Mouse (Mus musculus) layer of hippocampus, adult 9-10 months (tissue): ENCODE measurements around the gene Slc25a17.

Experiments used
- DNase-seq: peaks from one replicate; pipeline ENCODE4 v3.0.0; 2022; ENCODE audit warnings: low spot score

The Slc25a17 gene

DNA sequence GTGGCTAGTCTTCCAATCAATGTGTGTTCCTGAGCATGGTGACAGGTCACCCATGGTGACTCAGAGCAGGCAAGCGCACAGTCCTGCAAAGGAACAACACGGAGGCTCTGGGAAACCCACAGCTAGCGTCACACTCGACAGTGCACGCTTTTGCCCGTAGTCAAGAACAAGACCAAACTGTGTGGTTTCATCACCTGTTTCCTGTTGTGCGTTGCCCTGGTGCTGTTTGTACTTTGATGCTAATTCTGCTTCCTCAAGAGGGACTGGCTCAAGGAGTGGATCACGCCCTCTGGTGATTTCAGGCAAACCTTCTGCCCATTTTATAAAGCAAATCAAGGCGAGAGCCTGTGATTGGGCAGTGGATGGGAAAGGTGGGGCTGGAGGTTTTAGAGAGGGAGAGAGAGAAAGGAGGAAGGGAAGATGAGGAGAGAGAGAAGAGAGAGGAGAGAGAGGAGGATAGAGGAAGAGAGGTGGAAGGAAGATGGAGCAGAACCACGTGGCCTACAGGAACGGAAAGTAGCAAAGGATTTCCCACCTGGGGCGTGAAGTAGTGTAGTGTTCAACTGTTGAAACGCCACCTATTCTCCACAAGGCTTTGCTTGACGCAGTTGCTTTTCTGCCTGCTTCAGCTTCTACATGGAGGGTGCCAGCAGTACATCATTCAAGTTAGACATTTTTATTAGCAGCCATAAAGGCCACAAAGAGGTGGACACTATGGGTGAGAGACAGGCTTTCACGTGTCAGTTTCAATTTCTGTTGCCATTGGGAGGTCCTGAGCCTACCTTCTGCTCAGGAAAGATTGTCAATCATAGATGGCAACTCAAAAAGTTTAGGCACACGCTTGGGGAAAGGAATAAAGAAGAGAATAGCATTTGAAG is 59.2 kb downstream of the Slc25a17 start:
- no peak for DNase-seq

DNA sequence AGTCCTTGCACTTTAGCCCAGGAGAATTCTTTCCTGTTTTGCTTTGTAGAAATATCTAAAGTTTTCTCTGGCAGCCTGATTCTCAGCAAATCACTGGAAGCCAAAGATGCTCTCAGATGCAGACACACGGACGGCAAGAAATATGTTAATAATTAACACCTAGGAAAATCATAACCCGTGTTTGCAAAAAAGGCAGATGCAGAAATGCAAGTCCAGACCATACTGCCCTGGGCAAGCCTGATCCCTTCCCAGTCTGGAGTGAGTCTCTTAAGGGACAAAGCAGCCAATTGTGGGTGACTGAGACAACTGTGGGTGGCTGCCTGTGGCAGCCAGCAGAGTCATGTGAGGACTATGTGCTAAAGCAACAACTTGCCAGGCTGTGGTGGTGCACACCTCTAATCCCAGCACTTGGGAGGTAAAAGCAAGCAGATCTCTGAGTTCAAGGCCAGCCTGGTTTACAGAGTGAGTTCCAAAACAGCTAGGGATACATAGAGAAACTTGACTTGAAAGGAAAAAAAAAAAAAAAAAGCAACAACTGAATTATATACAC is 60.0 kb downstream of the Slc25a17 start:
- DNase-seq, result no peak

DNA sequence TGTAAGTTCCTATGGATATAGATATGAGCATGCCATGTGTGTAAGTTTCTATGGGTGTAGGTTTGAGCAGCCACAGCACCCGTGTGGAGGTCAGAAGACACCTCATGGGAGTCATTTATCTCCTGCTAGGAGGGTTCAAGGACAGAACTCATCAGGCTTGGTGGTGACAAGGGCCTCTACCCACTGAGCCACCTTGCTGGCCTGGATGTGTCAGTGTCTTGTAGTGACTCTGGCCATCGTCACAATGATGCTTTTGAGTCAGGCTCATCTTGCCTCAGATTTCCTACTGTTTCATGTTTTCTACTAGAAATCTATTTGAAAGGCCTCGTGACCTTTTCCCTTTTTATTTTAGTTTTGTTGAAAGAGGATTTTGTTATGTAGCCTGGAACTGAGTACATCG is 61.1 kb downstream of the Slc25a17 start:
- no peak for DNase-seq

DNA sequence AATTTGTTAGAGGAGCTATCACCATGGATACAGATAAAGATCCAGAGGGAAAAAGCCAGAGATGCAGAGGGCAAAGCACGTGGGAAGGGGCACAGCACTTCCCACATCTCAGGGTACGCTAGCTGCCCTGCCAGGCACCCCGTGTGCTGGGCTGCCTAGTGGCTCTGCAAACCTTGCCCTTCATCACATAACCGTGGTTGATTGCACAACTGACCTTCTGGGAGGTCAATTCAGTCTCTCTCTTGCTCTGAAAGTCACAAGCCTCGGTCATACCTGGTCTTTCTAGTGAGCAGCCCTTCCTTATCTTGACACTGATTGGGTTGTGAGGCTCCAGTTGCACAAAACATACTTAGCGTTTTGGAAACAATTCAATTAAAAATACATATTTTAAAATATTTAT is 62.4 kb downstream of the Slc25a17 start:
- DNase-seq, result no peak

DNA sequence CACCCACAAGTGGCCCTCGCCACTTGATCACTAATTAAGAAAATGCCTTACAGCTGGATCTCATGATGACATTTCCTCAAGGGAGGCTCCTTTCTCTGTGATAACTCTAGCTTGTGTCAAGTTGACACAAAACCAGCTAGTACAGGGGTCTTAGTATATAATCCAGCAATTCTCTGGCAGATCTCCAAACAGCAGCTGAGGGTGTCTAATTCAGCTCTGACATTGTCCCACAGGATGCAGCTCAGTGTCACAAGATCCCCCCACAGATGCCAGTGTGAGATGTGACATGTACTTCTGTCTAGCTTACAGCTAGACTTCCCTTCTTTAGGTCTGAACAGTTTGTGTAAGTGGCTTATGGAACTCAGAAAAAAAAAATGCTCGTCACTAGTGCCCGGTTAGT is 63.1 kb downstream of the Slc25a17 start:
- DNase-seq, result no peak

DNA sequence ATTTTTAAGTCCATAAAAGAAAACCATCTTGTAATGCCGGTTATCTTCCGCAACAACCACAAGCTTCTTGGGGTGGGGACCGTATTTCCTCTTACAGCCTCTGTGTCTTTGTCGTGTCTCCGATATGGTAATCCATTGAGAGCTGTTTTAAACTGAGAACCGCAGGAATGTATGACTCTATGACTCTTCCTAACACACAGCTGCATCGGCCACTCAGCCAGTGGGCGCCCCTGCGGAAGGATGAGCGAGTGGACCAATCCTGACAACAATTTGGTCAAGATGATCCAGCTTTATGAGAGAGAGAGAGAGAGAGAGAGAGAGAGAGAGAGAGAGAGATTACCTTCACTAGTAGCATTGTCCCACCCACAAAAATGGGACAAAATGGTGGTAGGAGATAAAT is 65.7 kb downstream of the Slc25a17 start:
- no peak for DNase-seq

DNA sequence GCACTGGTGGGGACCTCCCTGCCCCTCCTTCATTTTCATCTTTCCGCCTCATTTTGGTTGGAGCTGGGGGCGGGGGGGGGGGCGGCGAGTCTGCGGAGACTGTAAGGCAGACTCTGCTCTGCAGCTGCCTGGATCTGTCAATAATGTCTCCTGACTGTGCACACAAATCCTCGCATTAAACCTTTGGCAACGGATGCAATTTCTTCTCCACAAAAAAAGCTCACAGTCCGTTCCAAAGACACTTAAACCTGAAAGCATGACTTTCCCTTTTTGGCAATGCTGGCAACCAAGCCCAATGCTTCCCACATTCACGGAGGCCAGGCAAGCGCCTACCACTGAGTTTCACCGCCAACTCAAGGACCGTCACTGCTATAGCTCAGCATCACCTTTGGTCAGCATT is 66.2 kb downstream of the Slc25a17 start:
- DNase-seq, result no peak

DNA sequence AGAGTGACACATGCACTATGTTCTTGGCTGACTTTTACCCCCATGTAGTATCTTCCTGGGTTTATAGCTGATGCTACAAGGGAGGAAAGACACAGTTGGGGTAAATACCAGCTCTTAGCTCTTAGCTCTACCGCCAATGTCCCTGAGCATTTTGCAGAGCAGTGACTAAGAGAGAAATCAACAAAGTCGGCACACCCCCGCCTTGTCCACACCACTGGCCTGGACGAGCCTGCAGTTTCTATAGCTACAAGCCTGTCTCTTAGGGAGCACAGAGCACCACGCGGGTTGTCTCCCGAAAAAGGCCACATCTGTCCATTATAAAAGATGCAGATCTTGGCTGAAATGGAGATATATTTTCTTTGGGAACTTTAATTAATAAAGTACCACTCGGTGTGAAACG is 69.9 kb downstream of the Slc25a17 start:
- DNase-seq, result no peak

DNA sequence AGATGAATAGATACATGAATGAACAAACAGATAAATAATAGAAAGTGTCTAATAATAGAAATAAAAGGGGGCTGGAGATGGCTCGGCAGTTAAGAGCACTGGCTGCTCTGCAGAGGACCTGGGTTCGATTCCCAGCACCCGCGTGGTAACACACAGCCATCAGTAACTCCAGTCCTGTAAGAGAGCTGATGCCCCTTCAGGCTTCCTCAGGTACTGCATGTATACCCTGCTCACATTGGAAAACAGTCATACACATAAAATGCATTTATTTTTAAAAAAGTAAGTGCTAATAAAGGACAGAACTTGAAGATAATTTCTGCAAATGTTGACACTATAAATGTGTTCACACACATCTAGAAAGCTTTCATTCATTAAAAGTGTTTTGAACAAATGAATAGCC is 70.4 kb downstream of the Slc25a17 start:
- DNase-seq, result no peak

DNA sequence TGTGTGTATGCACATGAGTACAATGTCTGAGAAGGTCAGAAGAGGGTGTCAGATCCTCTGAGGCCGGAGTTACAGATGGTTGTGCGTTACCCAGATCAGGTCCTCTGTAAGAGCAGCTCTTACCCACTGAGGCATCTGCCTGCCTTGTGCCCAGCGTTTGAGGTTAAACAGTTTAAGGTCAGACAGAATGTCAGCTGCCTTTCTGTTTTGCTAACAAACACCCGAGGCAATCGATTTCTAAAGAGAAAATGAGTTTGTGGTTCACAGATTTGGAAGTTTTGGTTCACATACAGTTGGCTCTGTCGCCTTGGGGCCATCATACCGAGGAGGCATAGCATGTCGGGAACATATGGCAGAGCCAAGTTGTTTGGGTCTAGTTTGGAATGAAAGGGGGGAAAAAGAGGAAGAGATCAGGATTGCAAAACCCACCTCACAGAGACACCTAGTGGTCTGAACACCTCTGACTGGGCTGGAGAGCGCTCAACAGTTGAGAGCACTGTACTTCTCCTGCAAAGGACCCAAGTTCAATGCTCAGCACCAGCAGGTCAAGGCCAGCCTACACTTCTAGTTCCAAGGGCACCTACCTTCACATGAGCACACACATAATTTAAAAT is 76.4 kb downstream of the Slc25a17 start:
- no peak for DNase-seq

DNA sequence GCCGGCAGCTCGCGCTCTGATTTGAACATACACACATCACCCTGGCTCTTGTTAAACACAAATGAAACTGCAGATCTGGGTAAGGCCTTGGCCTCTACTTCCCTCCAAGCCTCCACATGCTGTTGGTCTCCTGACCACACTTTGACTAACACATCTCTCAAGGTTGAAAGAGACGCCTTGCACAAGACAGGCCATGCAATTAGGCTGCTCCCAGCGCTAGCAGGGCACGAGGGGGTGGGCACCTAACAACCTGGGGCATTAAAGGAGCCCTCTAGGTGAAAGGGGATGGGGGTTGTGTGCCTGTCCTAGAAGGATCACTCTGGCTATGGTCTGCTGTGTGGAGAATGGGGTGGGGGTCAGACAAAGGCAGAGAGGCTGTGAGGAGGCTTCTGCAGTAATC is 81.9 kb downstream of the Slc25a17 start:
- DNase-seq, result no peak

DNA sequence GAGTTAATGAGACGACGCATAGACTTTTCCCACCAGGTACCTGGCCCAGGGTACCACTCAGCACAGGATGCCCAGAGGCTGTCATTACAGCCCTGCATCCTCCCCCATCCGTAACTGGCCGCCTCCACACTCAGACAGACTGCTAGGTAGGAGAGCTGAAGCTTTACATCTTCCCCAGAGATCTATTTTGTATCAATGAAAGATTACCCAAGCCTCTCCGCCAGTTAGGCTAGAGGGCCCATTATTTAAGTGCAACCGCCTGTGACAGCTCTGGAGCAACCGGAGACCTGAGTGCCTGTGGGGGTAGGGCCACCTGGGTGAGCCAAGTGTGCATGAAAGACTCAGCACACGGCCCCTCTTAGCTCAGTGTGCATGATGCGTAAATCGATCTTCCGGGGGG is 82.7 kb downstream of the Slc25a17 start:
- no peak for DNase-seq

DNA sequence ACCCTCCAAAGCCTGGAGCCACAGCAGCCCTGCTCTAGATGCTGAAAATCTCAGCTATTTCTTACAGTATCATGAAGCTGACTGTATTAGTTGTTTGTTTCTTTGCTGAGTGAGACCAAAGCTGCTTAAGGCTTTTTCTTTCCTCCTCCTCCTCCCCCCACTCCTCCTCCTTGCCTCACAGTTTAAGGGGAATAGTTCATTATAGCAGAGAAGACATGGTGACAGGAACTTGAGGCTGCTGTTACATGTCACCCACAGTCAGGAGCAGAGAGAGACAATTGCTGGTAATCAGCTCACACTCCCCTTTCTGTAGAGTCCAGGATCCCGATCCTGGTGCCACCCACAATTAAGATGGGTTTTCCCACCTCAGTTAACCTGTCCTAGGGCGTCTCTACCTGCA is 87.3 kb downstream of the Slc25a17 start:
- DNase-seq, result no peak

DNA sequence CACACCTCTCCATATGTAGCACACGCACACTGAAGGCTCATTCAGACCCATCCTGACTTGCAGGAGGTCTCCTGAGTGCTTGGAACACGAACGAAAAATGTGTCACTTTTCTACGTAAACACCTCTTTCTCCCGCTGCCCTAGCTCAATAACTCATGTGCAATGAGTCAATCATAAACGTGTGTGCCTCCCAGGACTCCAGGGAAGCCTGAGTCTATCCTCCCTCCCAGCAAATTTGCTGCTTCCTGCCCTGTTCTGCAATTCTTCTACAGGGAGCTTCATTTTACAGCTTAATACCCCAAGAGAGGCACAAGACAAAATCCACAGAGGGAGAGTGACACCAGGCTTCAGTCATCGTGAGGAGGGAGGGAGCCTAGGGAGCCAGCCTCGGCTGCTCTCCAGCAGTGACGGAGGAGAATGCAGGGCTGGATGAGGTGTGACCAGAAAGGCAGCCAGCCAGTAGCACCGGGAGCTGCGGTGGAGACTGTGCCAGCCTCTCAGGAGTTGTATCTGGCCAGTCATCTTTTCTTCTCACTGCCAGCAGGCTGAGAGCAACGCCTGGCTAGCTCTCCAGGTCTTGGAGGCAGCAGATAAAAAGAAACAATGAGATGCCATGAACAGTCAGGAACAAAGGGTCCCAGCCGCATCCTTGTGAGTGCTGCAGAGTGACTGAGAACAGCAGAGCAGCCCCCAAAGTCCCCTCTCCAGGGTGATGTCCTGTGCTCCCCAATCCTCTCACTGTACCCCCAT is 88.1 kb downstream of the Slc25a17 start:
- no peak for DNase-seq
